Comparison of ENCODE assay signal across 10 mouse cellular contexts in the genomic region with DNA sequence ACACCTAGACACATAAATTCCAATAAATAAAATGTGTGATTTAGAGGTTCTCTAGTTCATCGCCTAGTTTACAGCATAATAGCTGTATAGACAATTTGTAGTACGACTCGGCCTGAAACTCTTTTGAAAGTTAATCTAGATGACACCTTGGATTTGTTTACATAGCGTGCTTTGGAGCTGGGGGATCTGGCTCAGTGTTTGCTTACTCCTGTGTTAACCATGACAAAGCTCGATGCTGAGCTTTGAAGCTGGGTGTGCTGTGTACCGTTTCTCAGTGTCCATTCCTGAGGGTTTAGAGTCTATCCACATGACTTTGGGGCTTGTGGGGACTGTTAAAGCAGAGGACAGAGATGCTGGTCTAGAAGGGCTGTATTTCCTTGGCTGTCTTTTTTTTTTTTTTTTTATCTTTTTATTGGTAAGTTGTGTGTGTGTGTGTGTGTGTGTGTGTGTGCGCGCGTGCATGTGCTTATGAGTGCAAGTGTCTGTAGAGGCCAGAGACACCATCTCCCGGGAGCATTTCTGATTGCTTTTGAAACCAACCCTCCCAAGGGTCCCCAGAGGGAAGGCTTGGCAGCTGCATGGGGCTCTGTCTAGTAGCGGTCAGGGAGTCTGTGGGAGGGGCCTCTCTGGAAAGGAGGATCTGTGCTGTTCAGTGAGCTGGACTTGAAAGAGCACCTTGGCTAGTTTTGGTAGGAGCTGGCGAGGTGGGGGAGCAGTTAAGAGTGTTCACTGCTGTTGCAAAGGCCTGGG. TPM values are rescaled to one million over a fixed set of nuclear protein-coding genes. Genes with fewer than 3 reads are reported as not detected.
DNase-seq lines count a peak whose midpoint lies in the region; ATAC-seq and TF ChIP-seq lines count a peak whose summit lies in the region.
"Had no signal": no experiment of that assay in that cellular context is flagged by ENCODE, and none has a peak within 500 bp of the region (broad histone marks: within the 10 kb centered on the region; RNA-seq: fewer than 3 reads in every experiment).

No protein-coding gene starts in this region.

- peak; percentile 44 for DNase-seq in embryonic facial prominence, embryonic 14.5 days (ENCODE audit: low spot score)
- DNase-seq in embryonic facial prominence, embryonic 10.5 days (ENCODE audit: low spot score), result no peak
- no peak for DNase-seq in lung, postnatal 0 days (ENCODE audit: low spot score)
- peak; percentile 75 for DNase-seq in heart, adult 8-10 months (ENCODE audit: low spot score)
- DNase-seq in embryo, embryonic 10 days (ENCODE audit: low spot score), result no peak
- DNase-seq in cerebellum, postnatal 25 days, result no peak
- DNase-seq: cerebellum, postnatal 14 days had no signal

- no peaks in the 10 kb centered on the region for H3K9me3 ChIP-seq in embryonic facial prominence, embryonic 14.5 days (ENCODE audit: control insufficient read depth, low read length)
- H3K9me3 ChIP-seq in embryonic facial prominence, embryonic 10.5 days, result peaks cover 6% of the 10 kb centered on the region; the same call in 1 of the 2 replicates
- no peaks in the 10 kb centered on the region for H3K9me3 ChIP-seq in lung, embryonic 16.5 days (ENCODE audit: control insufficient read depth, low read length)
- no peaks in the 10 kb centered on the region for H3K9me3 ChIP-seq in lung, postnatal 0 days (ENCODE audit: low read length)
- no peaks in the 10 kb centered on the region for H3K9me3 ChIP-seq in liver, embryonic 16.5 days (replicated peaks; ENCODE audit: control insufficient read depth, low read length)

- no peak for TF ChIP-seq CTCF in lung, postnatal 0 days (IDR thresholded peaks at IDR 0.05)

- peak; percentile 60; the same call in 1 of the 2 replicates for ATAC-seq in embryonic facial prominence, embryonic 14.5 days (ENCODE audit: low read depth)
- peak; percentile 16; the same call in 1 of the 2 replicates for ATAC-seq in lung, embryonic 16.5 days (ENCODE audit: low read depth)
- ATAC-seq in lung, postnatal 0 days, result no peak; the same call in 1 of the 2 replicates
- peak; percentile 56 for ATAC-seq in liver, embryonic 16.5 days (ENCODE audit: low read depth)

- 72% methylated on average over 12 of the region's 12 CpGs for WGBS in embryonic facial prominence, embryonic 14.5 days
- WGBS in embryonic facial prominence, embryonic 10.5 days, result 82% methylated on average over 12 of the region's 12 CpGs
- 52% methylated on average over 12 of the region's 12 CpGs for WGBS in lung, embryonic 16.5 days
- 53% methylated on average over 12 of the region's 12 CpGs for WGBS in lung, postnatal 0 days
- WGBS in liver, embryonic 16.5 days (ENCODE audit: insufficient replicate concordance), result 65% methylated on average over 12 of the region's 12 CpGs

- peaks cover 20% of the 10 kb centered on the region; the same call in 1 of the 2 replicates for H3K36me3 ChIP-seq in embryonic facial prominence, embryonic 14.5 days (ENCODE audit: control insufficient read depth, insufficient read depth, low read length)
- peaks cover 52% of the 10 kb centered on the region for H3K36me3 ChIP-seq in embryonic facial prominence, embryonic 10.5 days (replicated peaks)
- H3K36me3 ChIP-seq in lung, embryonic 16.5 days (ENCODE audit: control insufficient read depth, insufficient read depth, low read length), result no peaks in the 10 kb centered on the region
- H3K36me3 ChIP-seq in lung, postnatal 0 days (ENCODE audit: insufficient read depth, low read length), result no peaks in the 10 kb centered on the region
- no peaks in the 10 kb centered on the region; the same call in 1 of the 2 replicates for H3K36me3 ChIP-seq in liver, embryonic 16.5 days (ENCODE audit: control insufficient read depth, insufficient read depth)

- no peak for TF ChIP-seq EP300 in lung, postnatal 0 days (IDR thresholded peaks at IDR 0.05)

- no peak overlapping the region for H3K9ac ChIP-seq in embryonic facial prominence, embryonic 14.5 days (ENCODE audit: low read depth, low read length)
- no peak overlapping the region for H3K9ac ChIP-seq in lung, embryonic 16.5 days (ENCODE audit: low read length)
- no peak overlapping the region for H3K9ac ChIP-seq in lung, postnatal 0 days (replicated peaks; ENCODE audit: low read depth)
- no peak overlapping the region for H3K9ac ChIP-seq in liver, embryonic 16.5 days (ENCODE audit: low read depth, low read length)
- H3K9ac ChIP-seq: hindbrain, embryonic 14.5 days had no signal

- H3K27ac ChIP-seq in embryonic facial prominence, embryonic 14.5 days (replicated peaks; ENCODE audit: low read depth, low read length), result no peak overlapping the region
- H3K27ac ChIP-seq in embryonic facial prominence, embryonic 10.5 days (replicated peaks), result no peak overlapping the region
- H3K27ac ChIP-seq in lung, embryonic 16.5 days (ENCODE audit: low read length), result no peak overlapping the region
- no peak overlapping the region for H3K27ac ChIP-seq in lung, postnatal 0 days (ENCODE audit: low read length)
- no peak overlapping the region for H3K27ac ChIP-seq in liver, embryonic 16.5 days (ENCODE audit: low read length)
- H3K27ac ChIP-seq: hindbrain, embryonic 14.5 days had no signal

- H3K4me2 ChIP-seq in embryonic facial prominence, embryonic 14.5 days (ENCODE audit: low read depth, low read length), result no peak overlapping the region
- no peak overlapping the region for H3K4me2 ChIP-seq in lung, embryonic 16.5 days (ENCODE audit: low read depth, low read length)
- H3K4me2 ChIP-seq in lung, postnatal 0 days (replicated peaks; ENCODE audit: low read depth, low read length), result no peak overlapping the region
- H3K4me2 ChIP-seq in liver, embryonic 16.5 days (ENCODE audit: low read depth, low read length), result no peak overlapping the region
- H3K4me2 ChIP-seq: hindbrain, embryonic 14.5 days had no signal

- H3K27me3 ChIP-seq in embryonic facial prominence, embryonic 14.5 days (replicated peaks; ENCODE audit: control insufficient read depth, insufficient read depth, low read length), result no peaks in the 10 kb centered on the region
- H3K27me3 ChIP-seq in embryonic facial prominence, embryonic 10.5 days (replicated peaks; ENCODE audit: low read depth, poor library complexity, severe bottlenecking), result no peaks in the 10 kb centered on the region
- H3K27me3 ChIP-seq in lung, embryonic 16.5 days (ENCODE audit: control insufficient read depth, insufficient read depth, low read depth, low read length), result no peaks in the 10 kb centered on the region
- H3K27me3 ChIP-seq in lung, postnatal 0 days (replicated peaks; ENCODE audit: insufficient read depth, low read length), result no peaks in the 10 kb centered on the region
- no peaks in the 10 kb centered on the region for H3K27me3 ChIP-seq in liver, embryonic 16.5 days (ENCODE audit: control insufficient read depth, insufficient read depth, low read depth, low read length)

- peaks cover 7% of the 10 kb centered on the region; the same call in 1 of the 2 replicates for H3K4me1 ChIP-seq in embryonic facial prominence, embryonic 14.5 days (ENCODE audit: control insufficient read depth, insufficient read depth, low read length)
- H3K4me1 ChIP-seq in embryonic facial prominence, embryonic 10.5 days, result peaks cover 12% of the 10 kb centered on the region
- peaks cover 17% of the 10 kb centered on the region for H3K4me1 ChIP-seq in lung, embryonic 16.5 days (replicated peaks; ENCODE audit: control insufficient read depth, insufficient read depth, low read length)
- H3K4me1 ChIP-seq in lung, postnatal 0 days (ENCODE audit: insufficient read depth, low read depth, low read length), result peaks cover 16% of the 10 kb centered on the region; the same call in 1 of the 2 replicates
- H3K4me1 ChIP-seq in liver, embryonic 16.5 days (ENCODE audit: control insufficient read depth, low read depth, low read length), result peaks cover 8% of the 10 kb centered on the region

- no peak overlapping the region for H3K4me3 ChIP-seq in embryonic facial prominence, embryonic 14.5 days (ENCODE audit: low read depth, low read length)
- H3K4me3 ChIP-seq in embryonic facial prominence, embryonic 10.5 days, result no peak overlapping the region
- no peak overlapping the region for H3K4me3 ChIP-seq in lung, embryonic 16.5 days (ENCODE audit: low read length)
- no peak overlapping the region for H3K4me3 ChIP-seq in lung, postnatal 0 days (ENCODE audit: low read depth, low read length)
- H3K4me3 ChIP-seq in liver, embryonic 16.5 days (ENCODE audit: low read depth, low read length), result no peak overlapping the region

RNA-seq across cellular contexts. Expression of a gene that starts 6.3 kb away (rescaled TPM):
- polyA plus RNA-seq in embryonic facial prominence, embryonic 14.5 days (2014; fragmentation: Nextera tagmentation; extraction: Ambion mirVana), result 39.5 and 43.3 TPM in 2 replicates
- polyA plus RNA-seq in embryonic facial prominence, embryonic 10.5 days (2016; fragmentation: Nextera tagmentation; extraction: Ambion mirVana), result 61.4 and 67.4 TPM in 2 replicates
- polyA plus RNA-seq in lung, embryonic 16.5 days (2015; fragmentation: Nextera tagmentation; extraction: Ambion mirVana), result 38.6 and 40.0 TPM in 2 replicates
- polyA plus RNA-seq in lung, postnatal 0 days (2015; fragmentation: Nextera tagmentation; extraction: Ambion mirVana), result 21.2 and 26.5 TPM in 2 replicates
- 10 to 100 TPM; 33.2 to 39.5 (median 37.6) TPM for total RNA-seq in heart, adult 8-10 months (2022)
- polyA plus RNA-seq in liver, embryonic 16.5 days (2015; fragmentation: Nextera tagmentation; extraction: Ambion mirVana), result 9.0 and 9.4 TPM in 2 replicates

RNA-seq across cellular contexts. Expression of a gene that starts 16.2 kb away (rescaled TPM):
- 57.6 and 63.5 TPM in 2 replicates for polyA plus RNA-seq in embryonic facial prominence, embryonic 14.5 days (2014; fragmentation: Nextera tagmentation; extraction: Ambion mirVana)
- 54.6 and 58.7 TPM in 2 replicates for polyA plus RNA-seq in embryonic facial prominence, embryonic 10.5 days (2016; fragmentation: Nextera tagmentation; extraction: Ambion mirVana)
- 30.8 and 32.0 TPM in 2 replicates for polyA plus RNA-seq in lung, embryonic 16.5 days (2015; fragmentation: Nextera tagmentation; extraction: Ambion mirVana)
- 33.3 and 33.5 TPM in 2 replicates for polyA plus RNA-seq in lung, postnatal 0 days (2015; fragmentation: Nextera tagmentation; extraction: Ambion mirVana)
- 10 to 100 TPM in 3 of 4 experiments, 1 to 10 TPM in 1; 9.5 to 15.5 (median 12.9) TPM for total RNA-seq in heart, adult 8-10 months (2022)
- polyA plus RNA-seq in liver, embryonic 16.5 days (2015; fragmentation: Nextera tagmentation; extraction: Ambion mirVana), result 6.0 and 6.9 TPM in 2 replicates

Comparison
In these comparisons a context has a peak if more than half of its experiments do, and no peak if none do; other contexts are left out.
1. DNase-seq: peak in embryonic facial prominence, embryonic 14.5 days (single experiment) and heart, adult 8-10 months (single experiment); none in embryonic facial prominence, embryonic 10.5 days (single experiment), lung, postnatal 0 days (single experiment), embryo, embryonic 10 days (single experiment) and cerebellum, postnatal 25 days (0 of 2).